Mouse (Mus musculus): Measurements from ENCODE around the gene Cd63.

Cd63 gene

GRCm38 (mm10) chr10:128900698-128901097 is at the start of gene Cd63:
Gene Cd63, plus strand, starts transcription at chr10:128900989.
- no peak for DNase-seq

GRCm38 (mm10) chr10:128861176-128861575 is 39.6 kb upstream of the Cd63 start:
- DNase-seq: no peak

- DNase-seq: no peak
Measured at GRCm38 (mm10) chr10:128866042-128866441, 34.7 kb upstream of the Cd63 start.

GRCm38 (mm10) chr10:128866518-128866917 is 34.3 kb upstream of the Cd63 start:
- DNase-seq: no peak

- DNase-seq: no peak
Measured at GRCm38 (mm10) chr10:128870341-128870740, 30.4 kb upstream of the Cd63 start.

- no peak for DNase-seq
Measured at GRCm38 (mm10) chr10:128878291-128878690, 22.5 kb upstream of the Cd63 start.

- no peak for DNase-seq
Measured at GRCm38 (mm10) chr10:128878811-128879210, 22.0 kb upstream of the Cd63 start.

- DNase-seq: no peak
Measured at GRCm38 (mm10) chr10:128882067-128882466, 18.7 kb upstream of the Cd63 start.

GRCm38 (mm10) chr10:128888941-128889827 is 11.6 kb upstream of the Cd63 start:
- DNase-seq: no peak

- no peak for DNase-seq
Measured at GRCm38 (mm10) chr10:128889846-128890245, 10.9 kb upstream of the Cd63 start.

GRCm38 (mm10) chr10:128890383-128891295 is 10.2 kb upstream of the Cd63 start:
- DNase-seq: no peak

- no peak for DNase-seq
Measured at GRCm38 (mm10) chr10:128891296-128892094, 9.3 kb upstream of the Cd63 start, which contains the start of gene Gdf11. Gene Gdf11, minus strand, starts transcription at chr10:128891718.

GRCm38 (mm10) chr10:128892246-128892645 is 8.5 kb upstream of the Cd63 start:
- DNase-seq: no peak

GRCm38 (mm10) chr10:128895437-128895836 is 5.4 kb upstream of the Cd63 start:
- peak; percentile 70 for DNase-seq

GRCm38 (mm10) chr10:128895952-128896693 is 4.7 kb upstream of the Cd63 start:
- DNase-seq: no peak

GRCm38 (mm10) chr10:128896807-128897206 is 4.0 kb upstream of the Cd63 start:
- DNase-seq: no peak

- no peak for DNase-seq
Measured at GRCm38 (mm10) chr10:128897501-128897900, 3.3 kb upstream of the Cd63 start.

- no peak for DNase-seq
Measured at GRCm38 (mm10) chr10:128899759-128900490, 864 bp upstream of the Cd63 start.

GRCm38 (mm10) chr10:128901409-128901808 is 620 bp downstream of the Cd63 start:
- no peak for DNase-seq

- no peak for DNase-seq
Measured at GRCm38 (mm10) chr10:128902409-128902988, 1.7 kb downstream of the Cd63 start.

GRCm38 (mm10) chr10:128904812-128905211 is 4.0 kb downstream of the Cd63 start:
- no peak for DNase-seq
